Mouse (Mus musculus) liver, embryonic 16.5 days (tissue): ENCODE data around the gene Oxa1l. TPM values are rescaled to one million over a fixed set of nuclear protein-coding genes. Genes with fewer than 3 reads are reported as not detected.

Source experiments
- ATAC-seq: fragments of 200-750 bp; cut with Nextera tagmentation; 2 replicates; pipeline ENCODE4 v1.8.0; 2017; ENCODE audit warnings: low read depth, mild to moderate bottlenecking, moderate number of reproducible peaks, moderate library complexity
- H3K27ac ChIP-seq: fragments of 300-500 bp; sonication (generic); 2 replicates; pipeline ENCODE4 v1.5.1; 2014; ENCODE audit warnings: mild to moderate bottlenecking, low read length
- H3K27me3 ChIP-seq: fragments of 300-500 bp; sonication (generic); 2 replicates; pipeline ENCODE4 v1.6.1; 2014; ENCODE audit warnings: low read depth, low read length, mixed read lengths; ENCODE audit not compliant: control insufficient read depth, insufficient read depth
- H3K36me3 ChIP-seq: fragments of 300-500 bp; sonication (generic); 2 replicates; pipeline ENCODE4 v1.6.1; 2014; ENCODE audit warnings: mild to moderate bottlenecking; ENCODE audit not compliant: control insufficient read depth, insufficient read depth
- H3K4me1 ChIP-seq: fragments of 300-500 bp; sonication (generic); 2 replicates; pipeline ENCODE4 v1.6.1; 2014; ENCODE audit warnings: low read depth, low read length, mixed read lengths; ENCODE audit not compliant: control insufficient read depth
- H3K4me2 ChIP-seq: fragments of 300-500 bp; sonication (generic); 2 replicates; pipeline ENCODE4 v1.6.1; 2014; ENCODE audit warnings: low read depth, low read length, mixed read lengths
- H3K4me3 ChIP-seq: fragments of 300-500 bp; sonication (generic); 2 replicates; pipeline ENCODE4 v1.5.1; 2014; ENCODE audit warnings: low read depth, mild to moderate bottlenecking, low read length
- H3K9ac ChIP-seq: fragments of 300-500 bp; sonication (generic); 2 replicates; pipeline ENCODE4 v1.6.1; 2014; ENCODE audit warnings: low read depth, low read length
- H3K9me3 ChIP-seq: fragments of 300-500 bp; sonication (generic); replicated peaks from 2 replicates; pipeline ENCODE4 v1.6.1; 2016; ENCODE audit warnings: low read length; ENCODE audit not compliant: control insufficient read depth
- WGBS: fragments of 180-500 bp; shearing (Covaris S2); extraction: QIAGEN DNeasy Blood & Tissue Kit; methylation state at CpG from one replicate; pipeline ENCODE4 v1.1.7; 2014; ENCODE audit not compliant: insufficient replicate concordance; 5-methylcytosine and 5-hydroxymethylcytosine counted together
- polyA plus RNA-seq: library from polyadenylated mRNA; unstranded; fragments of >200 nt; fragmentation: Nextera tagmentation; extraction: Ambion mirVana; gene quantifications from 2 replicates; pipeline ENCODE4 v1.2.1, GENCODE M21; 2015

The Oxa1l gene
- polyA plus RNA-seq: 15.9 and 17.9 TPM in 2 replicates

DNA sequence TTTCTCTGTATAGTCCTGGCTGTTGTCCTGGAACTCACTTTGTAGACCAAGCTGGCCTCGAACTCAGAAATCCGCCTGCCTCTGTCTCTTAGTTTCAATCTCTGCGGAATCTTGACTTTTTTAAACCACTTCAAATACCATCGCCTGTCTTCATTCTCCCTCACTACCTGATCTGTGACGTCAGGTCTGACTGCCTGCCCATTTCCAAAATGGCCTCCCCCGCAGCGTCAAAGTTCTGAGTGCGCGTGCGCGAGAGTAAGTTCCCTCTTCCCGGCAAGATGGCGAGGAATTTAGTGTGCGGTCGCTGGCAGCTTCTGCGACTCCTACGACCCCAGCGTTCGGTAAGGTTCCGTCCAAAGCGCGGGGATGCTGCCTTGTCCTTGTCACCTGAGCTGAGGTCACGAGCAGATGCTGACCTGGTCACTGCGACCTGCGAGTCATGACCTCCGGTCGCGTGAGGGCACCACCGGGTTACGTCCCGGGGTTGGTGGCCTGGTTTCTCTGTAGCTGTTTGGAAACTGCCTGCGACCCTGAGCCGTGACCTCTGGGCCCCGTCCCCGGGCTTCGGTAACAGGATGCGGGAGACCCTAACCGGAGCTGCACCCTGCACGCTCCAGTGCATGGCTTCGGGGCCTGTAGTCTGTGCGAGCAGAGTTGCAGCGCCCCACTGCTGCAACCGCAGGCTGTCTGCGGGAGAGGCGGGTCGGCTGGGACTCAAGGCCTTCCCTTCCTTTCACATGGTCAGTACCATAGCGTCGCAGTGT lies at the start of gene Oxa1l:
TSS of gene Oxa1l (plus strand) at position 258 of the 764 bp plus-strand sequence.
- peak within 1 kb of the TSS; percentile 54 for H3K27ac ChIP-seq
- H3K36me3 ChIP-seq: no peaks in the 10 kb centered on the region
- peak; percentile 82 for ATAC-seq
- WGBS: under 1% methylated on average over 48 of the region's 48 CpGs
- peak within 1 kb of the TSS; percentile 91 for H3K9ac ChIP-seq
- peak within 1 kb of the TSS; percentile 92 for H3K4me2 ChIP-seq
- H3K4me1 ChIP-seq: peaks cover 7% of the 10 kb centered on the region
- H3K4me3 ChIP-seq: peak within 1 kb of the TSS; percentile 83
- H3K27me3 ChIP-seq: no peaks in the 10 kb centered on the region
- H3K9me3 ChIP-seq: no peaks in the 10 kb centered on the region

DNA sequence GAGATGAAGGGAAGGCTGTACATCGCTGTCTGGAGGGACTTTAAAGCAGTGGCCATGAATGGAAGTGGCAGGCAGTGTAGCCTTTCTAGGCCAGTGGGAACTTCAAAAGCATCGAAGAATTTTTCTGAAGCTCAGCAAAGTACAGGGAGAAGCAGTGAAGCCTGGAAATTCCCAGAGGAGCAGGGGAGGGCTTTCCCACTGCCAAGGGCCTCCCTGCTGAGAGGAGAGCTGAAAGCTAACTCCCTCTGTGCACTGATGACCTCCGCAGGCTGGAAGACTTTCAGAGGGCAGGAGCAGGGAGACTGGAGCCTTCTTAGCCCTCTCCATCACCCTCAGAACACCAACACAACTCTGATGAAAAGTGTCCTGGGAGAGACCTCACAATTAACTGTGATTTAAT lies 48.9 kb upstream of the Oxa1l start:
- H3K4me3 ChIP-seq: no peak overlapping the region
- no peaks in the 10 kb centered on the region for H3K36me3 ChIP-seq
- H3K27me3 ChIP-seq: no peaks in the 10 kb centered on the region
- H3K4me2 ChIP-seq: no peak overlapping the region
- no peaks in the 10 kb centered on the region for H3K4me1 ChIP-seq
- no peak for ATAC-seq
- WGBS: 32% methylated on average over 3 of the region's 3 CpGs
- H3K9ac ChIP-seq: no peak overlapping the region
- H3K9me3 ChIP-seq: no peaks in the 10 kb centered on the region
- no peak overlapping the region for H3K27ac ChIP-seq

DNA sequence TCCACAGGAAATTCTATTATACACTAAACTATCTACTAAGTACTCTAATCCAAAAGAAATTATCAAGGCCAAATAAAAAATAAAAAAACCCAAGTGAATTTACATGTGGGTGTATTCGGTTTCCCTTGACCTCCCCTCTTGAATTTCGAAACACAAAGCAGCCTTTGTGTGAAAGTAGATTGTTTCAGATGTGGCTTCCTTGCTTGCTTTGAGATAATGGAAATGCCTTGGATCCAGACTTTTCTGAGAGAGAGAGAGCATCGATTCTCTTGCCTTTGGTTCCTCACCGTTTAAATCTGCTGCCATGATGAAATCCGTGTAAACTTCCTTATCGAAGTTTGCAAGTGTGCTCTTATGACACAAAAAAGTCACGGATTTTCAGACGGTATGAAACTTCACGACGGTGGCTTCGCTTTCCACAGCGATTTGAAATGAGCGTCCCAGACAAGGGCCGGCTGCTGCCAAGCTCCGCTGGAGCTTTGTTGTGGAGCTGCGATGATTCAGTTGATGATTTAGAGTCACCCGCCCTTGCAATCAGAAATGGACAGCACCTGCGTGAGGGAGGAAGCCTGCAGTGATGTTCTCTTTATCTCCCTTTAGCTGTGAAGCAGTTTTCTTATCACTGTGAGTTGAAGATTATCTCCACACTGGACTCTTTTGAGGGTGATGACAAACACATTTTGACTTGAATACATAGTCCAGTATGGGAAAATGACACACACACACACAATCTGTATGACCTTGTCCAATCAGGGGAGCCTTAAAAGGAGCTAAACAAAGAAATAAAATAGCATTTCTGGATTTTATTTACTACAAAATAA lies 38.9 kb upstream of the Oxa1l start:
- Histone ChIP-seq H3K36me3 (no peaks in the 10 kb centered on the region), H3K4me1 (no peaks in the 10 kb centered on the region), H3K27ac (no peak overlapping the region), H3K9ac (no peak overlapping the region), H3K4me3 (no peak overlapping the region), H3K27me3 (no peaks in the 10 kb centered on the region), H3K4me2 (no peak overlapping the region), H3K9me3 (no peaks in the 10 kb centered on the region)
- no peak for ATAC-seq
- 64% methylated on average over 18 of the region's 18 CpGs for WGBS

DNA sequence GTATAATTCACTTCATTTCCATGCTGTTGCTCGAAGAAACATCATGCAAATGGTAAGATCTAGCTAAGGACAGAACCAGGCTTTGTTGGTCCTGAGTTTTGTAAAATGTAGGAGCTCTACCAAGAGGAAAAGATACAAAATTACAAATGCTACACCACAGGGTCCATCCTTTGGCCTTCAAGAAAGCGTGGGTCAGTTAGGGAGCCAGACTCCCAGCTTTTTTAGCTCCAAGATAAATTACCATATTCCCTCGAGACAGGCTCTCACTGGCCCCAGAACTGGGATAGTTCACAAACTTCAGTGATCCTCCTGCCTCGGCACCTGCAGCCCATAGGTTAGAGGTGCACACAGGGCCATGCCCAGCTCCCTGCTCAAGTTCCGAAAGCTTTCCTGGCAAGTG lies 36.1 kb upstream of the Oxa1l start:
- H3K4me1 ChIP-seq: no peaks in the 10 kb centered on the region
- H3K27me3 ChIP-seq: no peaks in the 10 kb centered on the region
- no peak for ATAC-seq
- H3K4me3 ChIP-seq: no peak overlapping the region
- no peak overlapping the region for H3K4me2 ChIP-seq
- no peaks in the 10 kb centered on the region for H3K36me3 ChIP-seq
- no peaks in the 10 kb centered on the region for H3K9me3 ChIP-seq
- no peak overlapping the region for H3K27ac ChIP-seq
- WGBS: 53% methylated on average over 5 of the region's 5 CpGs
- H3K9ac ChIP-seq: no peak overlapping the region

DNA sequence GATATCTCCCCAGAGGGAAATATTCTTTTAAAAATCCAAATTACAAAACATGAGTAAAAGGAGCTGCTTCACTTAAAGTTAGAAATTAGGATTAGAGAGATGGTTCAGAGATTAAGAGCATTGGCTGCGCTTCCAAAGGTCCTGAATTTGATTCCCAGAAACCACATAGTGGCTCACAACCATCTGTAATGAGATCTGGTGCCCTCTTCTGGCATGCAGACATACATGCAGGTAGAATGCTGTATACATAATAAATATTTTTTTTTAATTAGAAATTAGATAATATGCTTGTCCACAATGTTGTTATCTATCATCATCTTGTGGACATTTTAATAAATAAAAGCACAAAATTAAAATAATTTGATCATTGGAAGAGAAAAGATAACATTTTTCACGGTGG lies 32.1 kb upstream of the Oxa1l start:
- H3K27me3 ChIP-seq: no peaks in the 10 kb centered on the region
- no peak overlapping the region for H3K27ac ChIP-seq
- no peak overlapping the region for H3K9ac ChIP-seq
- ATAC-seq: no peak
- H3K4me3 ChIP-seq: no peak overlapping the region
- no peaks in the 10 kb centered on the region for H3K9me3 ChIP-seq
- WGBS: 44% methylated on average over 2 of the region's 2 CpGs
- no peaks in the 10 kb centered on the region for H3K4me1 ChIP-seq
- H3K36me3 ChIP-seq: no peaks in the 10 kb centered on the region
- H3K4me2 ChIP-seq: no peak overlapping the region

DNA sequence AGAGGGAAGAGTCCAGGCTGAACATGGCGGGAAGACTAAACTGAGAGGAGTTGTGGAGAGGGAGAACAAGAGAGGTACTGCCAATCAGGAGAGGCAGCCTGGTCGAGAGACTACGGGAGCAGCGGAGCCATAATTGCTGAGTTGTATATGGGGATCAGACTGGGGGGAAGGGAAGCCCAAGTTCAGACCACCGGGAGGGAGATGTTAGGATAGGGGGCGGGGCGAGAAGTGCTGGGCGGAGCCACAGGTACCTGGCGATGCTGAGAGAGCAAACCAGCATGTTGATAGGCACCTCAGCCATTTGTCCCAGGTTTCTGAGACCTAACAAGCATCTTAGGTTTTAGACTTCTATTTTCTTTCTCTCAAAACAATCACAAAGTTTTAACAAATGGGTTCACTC lies 31.4 kb upstream of the Oxa1l start:
- ATAC-seq: no peak
- Histone ChIP-seq H3K36me3 (no peaks in the 10 kb centered on the region), H3K27me3 (no peaks in the 10 kb centered on the region), H3K27ac (no peak overlapping the region), H3K4me1 (no peaks in the 10 kb centered on the region), H3K4me2 (no peak overlapping the region), H3K4me3 (no peak overlapping the region), H3K9me3 (no peaks in the 10 kb centered on the region), H3K9ac (no peak overlapping the region)
- WGBS: 52% methylated on average over 9 of the region's 9 CpGs

DNA sequence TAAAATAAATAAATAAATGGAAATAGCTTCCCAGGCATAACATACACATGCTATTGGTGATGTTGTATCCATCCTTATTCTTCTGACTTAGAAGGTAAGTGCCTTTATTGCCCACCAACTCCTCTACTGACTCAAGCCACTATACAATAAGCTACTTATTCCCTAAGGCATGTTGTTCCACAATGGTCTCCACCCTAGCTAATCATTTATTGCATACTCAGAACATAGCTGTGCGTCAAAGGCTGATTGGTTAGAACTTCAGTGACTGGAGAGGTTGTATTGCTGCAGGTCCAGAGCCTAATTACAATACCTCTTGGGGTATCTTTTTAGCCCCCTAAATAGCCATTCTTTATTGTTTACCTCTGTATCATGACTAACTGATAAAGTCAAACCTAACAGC lies 29.5 kb upstream of the Oxa1l start:
- H3K4me2 ChIP-seq: no peak overlapping the region
- no peaks in the 10 kb centered on the region for H3K27me3 ChIP-seq
- no peak overlapping the region for H3K4me3 ChIP-seq
- no peak overlapping the region for H3K9ac ChIP-seq
- 69% methylated on average over 1 of the region's 1 CpGs for WGBS
- ATAC-seq: no peak
- no peaks in the 10 kb centered on the region for H3K36me3 ChIP-seq
- H3K27ac ChIP-seq: no peak overlapping the region
- H3K9me3 ChIP-seq: no peaks in the 10 kb centered on the region
- no peaks in the 10 kb centered on the region for H3K4me1 ChIP-seq

DNA sequence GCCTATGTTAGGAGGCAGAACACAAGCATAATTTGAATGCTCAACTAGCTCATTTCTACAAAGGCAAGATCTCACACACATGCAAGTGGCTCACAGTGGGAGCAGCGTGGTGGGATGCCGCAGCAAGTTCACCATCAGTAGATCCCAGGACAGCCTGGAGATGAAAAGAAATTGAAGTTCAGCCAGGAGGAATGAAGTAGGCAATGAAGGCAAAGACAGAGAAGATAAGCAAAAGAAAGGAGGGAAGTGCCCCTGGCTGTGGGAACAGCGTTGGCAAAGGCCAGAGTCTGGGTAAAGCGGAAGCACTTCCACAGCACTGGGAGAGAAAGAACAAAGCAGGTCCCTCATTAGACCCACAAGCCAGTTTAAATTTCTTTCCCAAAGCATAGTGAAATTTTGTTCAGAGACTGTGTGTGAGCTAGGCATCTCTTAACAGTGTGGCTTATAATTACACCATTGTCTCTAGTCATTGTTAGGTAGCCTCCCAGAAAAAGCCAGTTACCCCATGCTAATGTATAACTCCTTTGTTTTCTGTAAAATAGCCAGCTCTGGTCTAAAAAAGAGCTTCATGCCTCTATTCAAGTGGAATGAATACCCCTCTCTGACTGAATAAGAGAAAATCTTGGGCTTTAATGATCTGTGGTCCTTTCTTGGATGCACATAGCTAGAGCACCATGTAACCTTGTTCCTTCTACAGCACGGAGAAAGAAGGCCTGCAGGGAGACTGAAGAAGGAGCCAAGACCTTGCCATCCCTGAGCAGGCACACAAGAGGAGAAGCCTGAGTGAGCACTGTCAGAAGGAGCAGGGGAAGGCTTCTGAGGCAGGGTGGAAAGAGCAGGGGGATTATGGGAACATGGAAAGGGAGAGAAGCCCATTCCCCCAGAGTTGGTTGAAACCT lies 28.2 kb upstream of the Oxa1l start:
- Histone ChIP-seq H3K27me3 (no peaks in the 10 kb centered on the region), H3K4me3 (no peak overlapping the region), H3K36me3 (no peaks in the 10 kb centered on the region), H3K4me1 (no peaks in the 10 kb centered on the region), H3K9ac (no peak overlapping the region), H3K4me2 (no peak overlapping the region), H3K9me3 (no peaks in the 10 kb centered on the region), H3K27ac (no peak overlapping the region)
- 68% methylated on average over 5 of the region's 5 CpGs for WGBS
- no peak for ATAC-seq
